Mouse (Mus musculus) embryonic facial prominence, embryonic 14.5 days (tissue): Measurements from ENCODE around the gene Ap3m1. TPM values are rescaled to one million over a fixed set of nuclear protein-coding genes. Genes with fewer than 3 reads are reported as not detected.
"Not testable (repeated sequence)": the region's sequence is repeated elsewhere in the genome, so short reads cannot be mapped to it uniquely, and the experiment has no call there.

ENCODE experiments used
- ATAC-seq: fragments of 200-750 bp; cut with Nextera tagmentation; 2 replicates; pipeline ENCODE4 v1.8.0; 2017; ENCODE audit warnings: low read depth, moderate number of reproducible peaks, moderate TSS enrichment
- DNase-seq: peaks from one replicate; pipeline ENCODE4 v3.0.0-alpha.2; 2015; ENCODE audit warnings: low spot score
- H3K27ac ChIP-seq: fragments of 300-500 bp; sonication (generic); replicated peaks from 2 replicates; pipeline ENCODE4 v1.5.1; 2014; ENCODE audit warnings: low read depth, mild to moderate bottlenecking, low read length, moderate library complexity
- H3K27me3 ChIP-seq: fragments of 300-500 bp; sonication (generic); replicated peaks from 2 replicates; pipeline ENCODE4 v1.6.1; 2014; ENCODE audit warnings: low read length; ENCODE audit not compliant: control insufficient read depth, insufficient read depth
- H3K36me3 ChIP-seq: fragments of 300-500 bp; sonication (generic); 2 replicates; pipeline ENCODE4 v1.6.1; 2014; ENCODE audit warnings: low read length, mixed read lengths; ENCODE audit not compliant: control insufficient read depth, insufficient read depth
- H3K4me1 ChIP-seq: fragments of 300-500 bp; sonication (generic); 2 replicates; pipeline ENCODE4 v1.6.1; 2014; ENCODE audit warnings: antibody characterized with exemption, low read length; ENCODE audit not compliant: control insufficient read depth, insufficient read depth
- H3K4me2 ChIP-seq: fragments of 300-500 bp; sonication (generic); 2 replicates; pipeline ENCODE4 v1.6.1; 2014; ENCODE audit warnings: low read depth, mild to moderate bottlenecking, low read length, moderate library complexity, mixed read lengths
- H3K4me3 ChIP-seq: fragments of 300-500 bp; sonication (generic); 2 replicates; pipeline ENCODE4 v1.5.1; 2014; ENCODE audit warnings: low read depth, mild to moderate bottlenecking, low read length
- H3K9ac ChIP-seq: fragments of 300-500 bp; sonication (generic); 2 replicates; pipeline ENCODE4 v1.6.1; 2014; ENCODE audit warnings: low read depth, mild to moderate bottlenecking, low read length, moderate library complexity, mixed read lengths
- H3K9me3 ChIP-seq: fragments of 300-500 bp; sonication (generic); 2 replicates; pipeline ENCODE4 v1.6.1; 2016; ENCODE audit warnings: low read length; ENCODE audit not compliant: control insufficient read depth
- WGBS: fragments of 180-500 bp; shearing (Covaris S2); extraction: QIAGEN DNeasy Blood & Tissue Kit; methylation state at CpG from one replicate; pipeline ENCODE4 v1.1.7; 2014; 5-methylcytosine and 5-hydroxymethylcytosine counted together
- polyA plus RNA-seq: library from polyadenylated mRNA; unstranded; fragments of >200 nt; fragmentation: Nextera tagmentation; extraction: Ambion mirVana; gene quantifications from 2 replicates; pipeline ENCODE4 v1.2.1, GENCODE M21; 2014

Ap3m1 gene
- 86.4 and 94.2 TPM in 2 replicates for polyA plus RNA-seq

DNA sequence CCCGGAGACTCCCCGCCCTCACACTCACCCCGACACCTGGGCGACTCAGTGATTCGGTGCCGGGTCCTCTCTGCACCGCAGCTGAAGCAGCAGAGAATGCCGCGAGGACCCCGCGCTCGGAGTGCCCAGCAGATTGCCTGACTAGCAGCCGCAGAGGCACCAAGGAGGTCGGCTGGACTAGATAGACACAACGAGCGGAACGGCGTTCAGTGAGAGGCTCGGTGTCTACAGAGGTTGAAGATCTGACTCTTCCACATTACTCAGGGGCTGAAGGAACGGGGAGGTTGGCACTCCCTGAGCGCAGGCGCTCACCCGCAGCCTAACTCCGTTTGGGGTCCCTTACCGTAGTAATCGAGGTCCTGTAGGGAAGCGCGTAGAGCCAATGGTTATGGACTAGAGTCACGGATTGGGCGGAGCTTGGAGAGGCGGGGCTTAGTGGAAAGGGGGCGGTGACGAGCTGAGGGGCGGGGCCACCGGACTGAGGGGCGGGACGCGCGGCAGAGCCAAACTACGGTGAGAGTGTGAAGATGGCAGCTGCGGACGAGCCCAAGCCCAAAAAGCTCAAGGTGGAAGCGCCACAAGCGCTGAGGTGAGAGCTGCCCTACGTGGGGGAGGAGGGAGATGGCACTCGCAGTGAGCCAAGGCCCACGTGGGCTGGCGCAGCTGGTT is at the start of gene Ap3m1, which contains the start of gene Adk:
Ap3m1 (minus strand) TSS at position 397 of the 669 bp plus-strand sequence.
Adk (plus strand) TSS at position 463 of the 669 bp plus-strand sequence.
- WGBS: 0% methylated on average over 30 of the region's 48 CpGs
- H3K4me2 ChIP-seq: peak within 1 kb of the TSS; percentile 70
- H3K4me3 ChIP-seq: peak within 1 kb of the TSS; percentile 88

DNA sequence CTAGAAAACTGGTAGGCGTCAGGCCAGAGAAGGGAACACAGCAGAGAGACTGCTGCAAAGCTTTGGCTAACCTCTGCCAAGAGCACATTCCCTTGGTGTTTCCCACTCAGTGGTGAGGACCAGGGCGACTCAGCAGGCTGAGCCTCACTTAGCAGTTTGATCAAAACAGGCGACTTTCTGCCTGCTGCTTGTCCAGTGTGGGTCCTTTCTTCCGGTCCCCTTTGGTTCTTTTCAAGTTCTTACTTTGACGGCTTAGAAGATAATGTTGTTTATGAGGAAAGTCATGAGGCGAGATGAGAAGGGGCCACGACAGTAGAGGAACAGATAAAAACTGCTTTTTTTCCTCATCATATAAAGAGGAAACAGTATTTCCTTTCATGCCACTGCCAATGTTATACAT is 49.3 kb upstream of the Ap3m1 start:
- no peak for DNase-seq
- Histone ChIP-seq H3K27ac (no peak overlapping the region), H3K27me3 (no peaks in the 10 kb centered on the region), H3K4me2 (no peak overlapping the region), H3K9me3 (no peaks in the 10 kb centered on the region), H3K4me3 (no peak overlapping the region), H3K36me3 (no peaks in the 10 kb centered on the region), H3K4me1 (peaks cover 13% of the 10 kb centered on the region; the same call in 1 of the 2 replicates), H3K9ac (no peak overlapping the region)
- no peak for ATAC-seq
- 53% methylated on average over 7 of the region's 7 CpGs for WGBS

More for the DNA sequence above, at the start of gene Ap3m1, which contains the start of gene Adk:
- Histone ChIP-seq H3K27me3 (no peaks in the 10 kb centered on the region), H3K27ac (peak within 1 kb of the TSS; percentile 91), H3K9ac (peak within 1 kb of the TSS; percentile 84), H3K9me3 (no peaks in the 10 kb centered on the region), H3K4me1 (peaks cover 12% of the 10 kb centered on the region; the same call in 1 of the 2 replicates), H3K36me3 (no peaks in the 10 kb centered on the region)
- ATAC-seq: peak; percentile 98
- DNase-seq: peak; percentile 98

DNA sequence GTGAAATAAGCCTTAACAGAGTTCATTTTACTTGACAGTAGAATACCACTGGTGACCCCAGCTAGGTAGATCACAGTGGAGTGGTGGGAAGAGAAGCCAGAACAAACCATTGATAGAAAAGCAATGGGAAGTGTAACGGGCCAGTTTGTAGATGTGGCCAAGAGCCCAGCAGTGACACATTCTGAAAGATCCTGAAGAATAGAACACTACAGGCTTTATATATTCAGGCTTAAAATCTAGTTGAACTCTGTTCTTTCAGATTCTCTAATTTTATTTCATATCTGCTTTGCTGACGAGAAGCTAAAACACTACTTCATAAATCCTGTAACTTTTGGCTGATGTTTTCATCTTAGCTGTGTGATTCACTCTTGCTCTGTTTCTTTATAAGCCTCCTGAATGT is 48.6 kb upstream of the Ap3m1 start:
- 67% methylated on average over 2 of the region's 2 CpGs for WGBS
- peaks cover 13% of the 10 kb centered on the region; the same call in 1 of the 2 replicates for H3K4me1 ChIP-seq
- DNase-seq (no peak), ATAC-seq (no peak)
- no peak overlapping the region for H3K4me2 ChIP-seq
- no peaks in the 10 kb centered on the region for H3K9me3 ChIP-seq
- no peak overlapping the region for H3K27ac ChIP-seq
- H3K9ac ChIP-seq: no peak overlapping the region
- no peaks in the 10 kb centered on the region for H3K27me3 ChIP-seq
- no peak overlapping the region for H3K4me3 ChIP-seq
- no peaks in the 10 kb centered on the region for H3K36me3 ChIP-seq

DNA sequence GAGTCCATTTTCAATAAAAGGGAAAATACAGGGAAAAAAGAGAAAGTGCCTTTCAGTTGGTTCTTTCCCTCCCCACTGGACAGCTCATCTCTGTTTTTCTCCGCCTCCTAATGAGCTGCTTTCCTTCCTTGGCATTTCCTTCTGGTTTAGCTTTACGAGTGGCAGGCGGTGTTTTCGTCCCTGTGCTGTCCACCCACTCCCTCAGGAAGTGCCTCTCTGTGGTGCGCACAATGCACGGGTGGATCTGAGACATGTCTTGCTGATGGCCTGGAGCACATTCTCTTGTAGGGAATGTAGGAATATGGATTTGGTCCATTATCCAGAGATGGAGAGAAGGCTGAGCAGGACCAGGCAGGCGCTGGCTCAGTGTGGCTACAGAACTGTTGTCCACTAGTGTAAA is 47.1 kb upstream of the Ap3m1 start:
- H3K36me3 ChIP-seq: no peaks in the 10 kb centered on the region
- ATAC-seq (no peak), DNase-seq (no peak)
- H3K27me3 ChIP-seq: no peaks in the 10 kb centered on the region
- H3K4me2 ChIP-seq: peak overlapping the region; percentile 15; the same call in 1 of the 2 replicates
- no peak overlapping the region for H3K9ac ChIP-seq
- H3K9me3 ChIP-seq: no peaks in the 10 kb centered on the region
- no peak overlapping the region for H3K4me3 ChIP-seq
- WGBS: 38% methylated on average over 7 of the region's 7 CpGs
- H3K27ac ChIP-seq: no peak overlapping the region
- H3K4me1 ChIP-seq: peaks cover 13% of the 10 kb centered on the region; the same call in 1 of the 2 replicates

DNA sequence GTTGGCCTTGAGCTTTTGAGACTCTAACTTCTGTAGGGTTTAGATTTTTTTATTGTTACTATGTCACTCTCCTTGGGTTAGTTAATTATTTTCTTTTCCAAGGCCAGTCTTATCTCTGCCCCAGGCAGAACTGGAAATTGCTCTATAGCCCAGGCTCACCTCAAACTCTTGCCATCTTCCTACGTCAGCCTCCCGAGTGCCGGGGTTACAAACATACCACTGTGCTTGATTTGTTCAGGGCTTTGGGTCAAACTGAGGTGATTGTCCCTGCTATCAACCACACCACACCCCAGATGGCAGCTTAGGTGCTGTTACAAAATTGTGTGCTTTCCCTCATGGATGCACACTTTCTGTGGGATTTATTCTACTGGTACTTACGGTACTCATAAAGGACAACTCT is 44.4 kb upstream of the Ap3m1 start:
- H3K4me1 ChIP-seq: peaks cover 13% of the 10 kb centered on the region; the same call in 1 of the 2 replicates
- WGBS: 68% methylated on average over 4 of the region's 4 CpGs
- H3K27ac ChIP-seq: no peak overlapping the region
- no peak for DNase-seq
- ATAC-seq: no peak
- no peak overlapping the region for H3K9ac ChIP-seq
- H3K4me2 ChIP-seq: no peak overlapping the region
- H3K4me3 ChIP-seq: no peak overlapping the region
- H3K36me3 ChIP-seq: peaks cover 12% of the 10 kb centered on the region
- no peaks in the 10 kb centered on the region for H3K27me3 ChIP-seq
- H3K9me3 ChIP-seq: no peaks in the 10 kb centered on the region

DNA sequence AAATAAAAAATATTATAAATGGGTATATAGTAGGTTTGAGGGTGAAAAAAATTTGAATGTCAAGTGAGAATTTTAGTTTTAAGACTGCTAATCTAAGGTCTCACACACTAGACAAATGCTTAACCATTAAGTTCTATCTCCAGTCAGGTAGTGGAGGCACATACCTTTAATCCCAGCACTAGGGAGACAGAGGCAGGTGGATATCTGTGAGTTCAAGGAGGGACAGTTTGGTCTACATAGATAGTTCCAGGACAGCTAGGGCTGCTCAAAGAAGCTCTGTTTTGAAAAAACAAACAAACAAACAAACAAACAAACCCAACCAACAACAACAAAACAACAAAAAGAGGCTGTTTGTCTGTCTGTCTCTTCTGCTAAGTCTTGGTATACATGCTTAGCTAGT is 44.0 kb upstream of the Ap3m1 start:
- Histone ChIP-seq H3K4me3 (no peak overlapping the region), H3K36me3 (peaks cover 12% of the 10 kb centered on the region), H3K9me3 (no peaks in the 10 kb centered on the region), H3K4me1 (peaks cover 13% of the 10 kb centered on the region; the same call in 1 of the 2 replicates), H3K27me3 (no peaks in the 10 kb centered on the region), H3K27ac (no peak overlapping the region), H3K4me2 (no peak overlapping the region), H3K9ac (no peak overlapping the region)
- ATAC-seq: no peak
- DNase-seq: no peak

DNA sequence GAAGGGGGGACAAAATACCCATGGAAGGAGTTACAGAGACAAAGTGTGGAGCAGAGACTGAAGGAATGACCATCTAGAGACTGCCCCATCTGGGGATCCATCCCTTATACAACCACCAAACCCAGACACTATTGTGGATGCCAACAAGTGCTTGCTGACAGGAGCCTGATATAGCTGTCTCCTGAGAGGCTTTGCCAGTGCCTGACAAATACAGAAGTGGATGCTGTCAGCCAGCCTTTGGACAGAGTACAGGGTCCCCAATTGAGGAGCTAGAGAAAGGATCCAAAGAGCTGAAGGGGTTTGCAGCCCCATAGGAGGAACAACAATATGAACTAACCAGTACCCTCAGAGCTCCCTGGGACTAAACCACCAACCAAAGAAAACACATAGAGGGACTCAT is 41.9 kb upstream of the Ap3m1 start:
- not testable (repeated sequence) for DNase-seq, ATAC-seq

DNA sequence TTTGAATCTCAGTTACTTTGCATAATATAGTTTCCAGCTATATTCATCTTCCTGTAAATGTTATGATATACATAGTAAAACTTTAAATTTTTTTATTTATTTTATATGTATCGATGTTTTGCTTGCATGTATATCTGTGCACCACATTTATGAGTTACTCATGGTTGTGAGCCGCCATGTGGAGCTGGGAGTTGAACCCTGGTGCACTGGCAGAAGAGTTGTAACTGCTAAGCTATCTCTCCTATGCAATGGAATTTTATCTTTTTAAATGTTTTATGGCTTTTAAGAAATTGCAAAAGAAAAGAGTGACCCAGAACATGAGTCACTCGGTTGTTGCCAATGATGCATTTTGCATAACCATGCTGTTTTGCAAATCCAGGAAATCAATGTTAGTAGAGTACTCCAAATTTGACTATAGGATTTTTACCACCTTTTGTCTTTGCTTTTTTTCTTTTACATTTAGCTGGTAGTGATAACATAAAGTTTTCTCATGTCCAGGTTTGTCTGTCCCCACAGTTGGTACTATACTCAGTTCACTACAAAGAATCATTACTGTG is 38.7 kb upstream of the Ap3m1 start:
- H3K4me1 ChIP-seq: peaks cover 30% of the 10 kb centered on the region
- peaks cover 12% of the 10 kb centered on the region for H3K36me3 ChIP-seq
- H3K4me3 ChIP-seq: no peak overlapping the region
- ATAC-seq (no peak), DNase-seq (no peak)
- WGBS: 88% methylated on average over 3 of the region's 3 CpGs
- no peaks in the 10 kb centered on the region for H3K9me3 ChIP-seq
- H3K9ac ChIP-seq: no peak overlapping the region
- H3K27me3 ChIP-seq: no peaks in the 10 kb centered on the region
- H3K4me2 ChIP-seq: no peak overlapping the region
- no peak overlapping the region for H3K27ac ChIP-seq

More for the DNA sequence above, 41.9 kb upstream of the Ap3m1 start:
- not testable (repeated sequence) for H3K4me2 ChIP-seq, H3K4me3 ChIP-seq, H3K4me1 ChIP-seq, H3K9me3 ChIP-seq, H3K27me3 ChIP-seq, H3K9ac ChIP-seq, H3K27ac ChIP-seq
- H3K36me3 ChIP-seq: peaks cover 12% of the 10 kb centered on the region

DNA sequence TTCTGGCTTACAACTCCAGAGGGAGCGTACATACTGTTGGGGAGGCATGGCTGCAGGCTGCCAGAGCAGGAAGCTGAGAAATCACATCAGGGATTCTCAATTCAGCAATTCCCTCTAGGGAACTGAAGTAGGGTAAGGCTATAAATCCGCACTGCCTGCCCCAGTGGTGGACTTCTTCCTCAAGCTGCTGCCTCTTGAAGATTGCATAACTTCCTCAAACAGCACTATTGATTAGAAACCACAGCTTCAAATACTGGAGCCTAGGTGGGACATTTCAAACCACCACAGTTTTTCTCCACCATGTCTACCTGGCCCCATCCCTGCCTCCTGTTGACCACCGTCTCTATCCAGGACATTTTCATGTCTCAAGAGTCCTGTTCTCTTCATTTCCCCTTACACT is 38.1 kb upstream of the Ap3m1 start:
- Histone ChIP-seq H3K4me3 (no peak overlapping the region), H3K9me3 (no peaks in the 10 kb centered on the region), H3K4me1 (peaks cover 33% of the 10 kb centered on the region), H3K27me3 (no peaks in the 10 kb centered on the region), H3K36me3 (peaks cover 12% of the 10 kb centered on the region), H3K27ac (no peak overlapping the region), H3K9ac (no peak overlapping the region), H3K4me2 (no peak overlapping the region)
- no peak for DNase-seq
- ATAC-seq: no peak
- WGBS: 69% methylated on average over 3 of the region's 3 CpGs
